Mouse (Mus musculus): ENCODE measurements around the gene Eif4enif1.
"Not testable (repeated sequence)": the region's sequence is repeated elsewhere in the genome, so short reads cannot be mapped to it uniquely, and the experiment has no call there.

DNA sequence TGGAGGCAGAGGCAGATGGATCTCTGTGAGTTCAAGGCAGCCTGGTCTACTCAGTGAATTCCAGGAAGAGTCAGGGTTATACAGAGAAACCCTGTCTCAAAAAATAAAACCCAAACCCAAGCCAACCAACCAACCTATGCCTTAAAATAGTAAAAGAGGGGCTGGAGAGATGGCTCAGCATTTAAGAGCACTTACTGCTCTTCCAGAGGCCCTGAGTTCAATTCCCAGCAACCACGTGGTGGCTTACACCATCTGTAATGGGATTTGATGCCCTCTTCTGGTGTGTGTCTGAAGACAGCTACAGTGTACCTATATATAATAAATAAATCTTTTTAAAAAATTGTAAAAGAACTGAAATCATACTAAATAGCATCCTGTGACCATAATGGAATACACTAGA is 30.3 kb upstream of the Eif4enif1 start:
- TF ChIP-seq CTCF (IDR thresholded peaks at IDR 0.05; ENCODE audit: control insufficient read depth, insufficient read depth, low read length); POLR2A (IDR thresholded peaks at IDR 0.05; ENCODE audit: borderline replicate concordance, control insufficient read depth, low read depth, low read length): not testable (repeated sequence)
